Mouse (Mus musculus): ENCODE measurements around the gene Btg1-ps1. TPM values are rescaled to one million over a fixed set of nuclear protein-coding genes. Genes with fewer than 3 reads are reported as not detected.
"Not testable (repeated sequence)": the region's sequence is repeated elsewhere in the genome, so short reads cannot be mapped to it uniquely, and the experiment has no call there.

Btg1-ps1 gene
- total RNA-seq (2021) = not detected

- peak; percentile 31 to 32 for DNase-seq
- intact Hi-C loops (cut with DNase I) = not testable (repeated sequence)
These were observed at the start of gene Btg1-ps1 for GRCm38 (mm10) chrX:38018597-38018996. Btg1-ps1 (minus strand) TSS chrX:38018815.

DNA sequence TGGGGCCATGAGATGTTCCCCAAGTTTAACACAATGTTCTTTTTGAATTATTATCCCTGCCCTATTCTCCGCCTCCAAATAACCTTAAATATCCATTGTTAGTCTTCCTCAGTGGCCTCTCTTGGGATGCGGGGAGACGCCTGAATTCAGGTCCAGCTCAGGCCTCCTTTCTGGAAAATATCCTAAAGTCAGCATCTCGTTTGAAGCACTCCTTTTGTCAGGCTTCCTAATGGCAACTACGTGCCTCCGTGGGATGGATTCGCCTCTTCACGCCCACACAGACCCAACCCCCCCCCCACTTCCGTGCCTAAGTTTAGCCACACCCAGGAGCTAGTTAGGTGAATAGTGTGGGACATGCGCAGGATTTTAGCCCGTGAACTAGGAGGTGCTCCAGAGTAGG, 47.6 kb upstream of the Btg1-ps1 start, which contains the start of gene Rhox10:
Gene Rhox10, plus strand, starts transcription at position 301 of the 400 bp plus-strand sequence.
- intact Hi-C loops (cut with DNase I) = no loop called here
- DNase-seq = no peak

GRCm38 (mm10) chrX:38061544-38061943, 42.9 kb upstream of the Btg1-ps1 start:
- intact Hi-C loops (cut with DNase I) = no loop called here
- DNase-seq = peak in 1 of 2 experiments; percentile 15

- intact Hi-C loops (cut with DNase I); DNase-seq: not testable (repeated sequence)
These were observed 24.4 kb upstream of the Btg1-ps1 start, which contains the start of gene Btg1-ps2 for GRCm38 (mm10) chrX:38043014-38043413. Btg1-ps2 (minus strand) TSS chrX:38043114.

DNA sequence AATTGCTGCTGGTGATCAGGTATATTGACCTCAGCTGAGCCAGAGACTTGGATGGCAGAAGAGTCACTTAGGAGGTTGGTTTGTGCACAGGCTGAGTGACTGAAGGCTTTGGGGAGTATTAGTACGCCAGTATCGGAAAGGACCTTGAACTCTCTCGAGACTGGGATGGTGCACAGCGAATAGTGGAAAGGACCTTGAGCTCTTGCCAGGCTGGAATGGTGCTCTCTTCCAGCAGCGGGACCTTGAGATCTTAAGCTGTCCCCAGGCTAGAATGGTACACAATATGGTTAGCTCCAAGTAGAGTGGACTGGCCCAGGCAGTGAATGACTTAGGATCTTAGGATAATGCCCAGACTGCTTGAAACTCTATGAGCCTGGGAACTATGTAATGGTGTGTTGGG, 21.1 kb upstream of the Btg1-ps1 start:
- intact Hi-C loops (cut with DNase I) = no loop called here
- DNase-seq = no peak

GRCm38 (mm10) chrX:38033841-38034240, 15.2 kb upstream of the Btg1-ps1 start:
- DNase-seq = no peak
- intact Hi-C loops (cut with DNase I) = no loop called here

DNA sequence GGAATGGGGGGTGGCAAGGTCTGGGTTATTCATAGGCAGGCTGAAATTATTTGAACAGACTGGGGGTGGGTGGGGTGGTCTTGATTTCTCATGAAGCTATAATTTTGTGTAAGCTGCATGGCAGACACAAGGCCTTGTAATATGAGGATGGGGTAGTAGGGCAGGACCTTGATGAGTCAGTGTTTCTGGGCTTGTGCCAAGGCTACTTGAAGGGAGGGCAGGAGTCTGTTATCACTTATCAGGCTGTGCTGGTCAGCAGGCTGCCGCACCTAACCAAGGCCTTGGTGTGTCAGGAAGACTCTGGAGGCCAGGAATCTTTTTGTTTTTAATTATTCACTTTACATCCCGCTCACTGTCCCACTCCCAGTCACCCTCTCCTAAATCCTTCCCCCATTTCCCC, 9.9 kb downstream of the Btg1-ps1 start:
- peak; percentile 8 to 18 for DNase-seq
- intact Hi-C loops (cut with DNase I) = no loop called here

Other genes with a start within 250 kb of the Btg1-ps1 start
- 1 to 10 TPM; 3.9 to 4.5 TPM for gene Rhox5, start 214.0 kb downstream of the Btg1-ps1 start, total RNA-seq (2021)
- gene Rhox6, start 191.9 kb downstream of the Btg1-ps1 start, total RNA-seq (2021) = not detected
- gene Rhox7a, start 187.1 kb downstream of the Btg1-ps1 start, total RNA-seq (2021) = not detected
- not detected for gene Rhox8, start 139.9 kb downstream of the Btg1-ps1 start, total RNA-seq (2021)
- gene Rhox7b, start 121.6 kb downstream of the Btg1-ps1 start, total RNA-seq (2021) = not detected
- gene Rhox9, start 117.0 kb downstream of the Btg1-ps1 start, total RNA-seq (2021) = not detected
- not detected for gene Btg1-ps2, start 24.3 kb upstream of the Btg1-ps1 start, total RNA-seq (2021)
- not detected for gene Rhox10, start 47.7 kb upstream of the Btg1-ps1 start, total RNA-seq (2021)
- gene Rhox11, start 66.3 kb upstream of the Btg1-ps1 start, total RNA-seq (2021) = not detected
- not detected for gene Rhox12, start 92.1 kb upstream of the Btg1-ps1 start, total RNA-seq (2021)
- gene Rhox13, start 102.4 kb upstream of the Btg1-ps1 start, total RNA-seq (2021) = not detected
- 10 to 100 TPM; 13.7 to 14.8 TPM for gene Zbtb33, start 171.0 kb upstream of the Btg1-ps1 start, total RNA-seq (2021)
- gene Tmem255a, start 233.6 kb upstream of the Btg1-ps1 start, total RNA-seq (2021) = 10 to 100 TPM; 19.7 to 30.7 TPM

All from heart, postnatal 10 days (tissue).